Mouse (Mus musculus) ES-E14 (cell line): ENCODE data around the gene Flt3l.

Experiments used
- CHD2 ChIP-seq: IDR thresholded peaks from 2 replicates; pipeline ENCODE4 v1.6.1; 2014; ENCODE audit warnings: mild to moderate bottlenecking, low read depth, low read length, inconsistent platforms
- MAFK ChIP-seq: IDR thresholded peaks from 2 replicates; pipeline ENCODE4 v1.6.1; 2014; ENCODE audit warnings: mild to moderate bottlenecking, low read depth, low read length, inconsistent platforms; ENCODE audit not compliant: insufficient read depth
- ZNF384 ChIP-seq: IDR thresholded peaks from 2 replicates; pipeline ENCODE4 v1.6.1; 2012; ENCODE audit warnings: low read depth, low read length, inconsistent platforms

DNA sequence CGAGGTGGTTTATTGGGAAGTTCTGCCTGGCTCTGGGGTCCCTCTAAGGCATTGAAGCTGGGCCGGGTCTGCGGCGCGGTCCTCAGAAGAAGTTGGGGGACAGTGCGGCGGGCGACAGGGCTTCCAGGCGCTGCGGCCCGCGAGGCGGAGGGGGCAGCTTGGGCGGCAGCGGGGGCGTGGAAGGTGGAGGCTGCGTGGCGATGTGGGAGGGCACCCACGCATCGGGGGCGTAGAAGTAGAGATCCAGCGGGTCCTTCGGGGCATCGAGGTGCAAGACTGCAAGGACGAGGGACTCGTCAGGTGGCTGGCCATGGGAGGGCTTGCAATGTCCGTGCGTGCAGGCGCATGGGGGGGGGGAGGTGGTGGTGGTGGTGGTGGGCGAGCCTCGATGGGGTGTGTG lies 40.1 kb upstream of the Flt3l start:
- no peak for TF ChIP-seq ZNF384
- no peak for TF ChIP-seq CHD2
- TF ChIP-seq MAFK: no peak
